Mouse (Mus musculus) lung, postnatal 0 days (tissue): ENCODE measurements at regions not wholly inside any gene's neighbourhood (a gene's known extent, or its start where the extent isn't known, plus 50 kb on each side); places are given as distances from the start of the nearest gene placed in this dataset.

Experiments
- CTCF ChIP-seq: IDR thresholded peaks from 2 replicates; pipeline ENCODE4 v1.5.1; 2016; ENCODE audit warnings: antibody characterized with exemption, mild to moderate bottlenecking
- EP300 ChIP-seq: IDR thresholded peaks from 2 replicates; pipeline ENCODE4 v1.6.1; 2016; ENCODE audit warnings: antibody characterized with exemption, mild to moderate bottlenecking, control low read depth

DNA sequence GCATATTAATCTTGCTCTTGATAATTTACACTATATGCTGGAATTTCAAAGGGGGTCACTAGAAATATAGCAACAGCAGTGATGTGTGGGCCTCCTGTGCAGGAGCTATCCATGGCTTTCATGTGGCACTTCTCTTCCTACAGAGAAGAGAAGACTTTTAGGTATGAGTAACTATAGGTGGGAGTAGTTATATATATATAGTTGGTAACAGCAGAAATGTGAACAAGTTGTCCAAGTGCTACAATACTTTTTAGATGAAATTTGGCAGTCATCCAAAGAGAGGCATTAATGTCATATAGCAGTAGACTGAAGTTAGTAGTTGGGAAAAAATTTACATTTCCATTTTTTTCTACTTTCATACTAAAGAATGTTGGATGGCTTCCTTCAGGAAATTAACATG lies 593.4 kb upstream of the Slc39a10 start:
- TF ChIP-seq CTCF (no peak), EP300 (no peak)
